Mouse (Mus musculus): ENCODE results near the gene Taar7a. TPM values are rescaled to one million over a fixed set of nuclear protein-coding genes. Genes with fewer than 3 reads are reported as not detected.
A peak's percentile ranks its signal among the peaks of the same experiment; 100 is the strongest.

Gene Taar7a
- not detected for total RNA-seq (2021)
- long read RNA-seq, experiment 1 = 0 reads
- long read RNA-seq, experiment 2 = 0 reads

GRCm38 (mm10) chr10:23993381-23993780 lies at the start of gene Taar7a:
Gene Taar7a (minus strand): TSS chr10:23993481.
- DNase-seq = no peak

- no peak for DNase-seq
Observed at GRCm38 (mm10) chr10:24040120-24040869, 47.0 kb upstream of the Taar7a start.

- DNase-seq = no peak
Observed at GRCm38 (mm10) chr10:24037314-24037713, 44.0 kb upstream of the Taar7a start, which contains the start of gene Taar7e. Gene Taar7e (plus strand): TSS chr10:24037614.

GRCm38 (mm10) chr10:24031347-24031746 lies 38.1 kb upstream of the Taar7a start:
- no peak for DNase-seq

- no peak for DNase-seq
Observed at GRCm38 (mm10) chr10:24026922-24027321, 33.6 kb upstream of the Taar7a start, which contains the start of gene Taar7d. Gene Taar7d (plus strand): TSS chr10:24027222.

- no peak for DNase-seq
Observed at GRCm38 (mm10) chr10:24008143-24008542, 14.9 kb upstream of the Taar7a start.

- DNase-seq = no peak
Observed at GRCm38 (mm10) chr10:24007034-24007433, 13.8 kb upstream of the Taar7a start.

- DNase-seq = no peak
Observed at GRCm38 (mm10) chr10:24006442-24006841, 13.2 kb upstream of the Taar7a start.

GRCm38 (mm10) chr10:23999639-24000038 lies 6.4 kb upstream of the Taar7a start, which contains the start of gene Taar7b:
Gene Taar7b (plus strand): TSS chr10:23999939.
- no peak for DNase-seq

GRCm38 (mm10) chr10:23986419-23986818 lies 6.9 kb downstream of the Taar7a start:
- DNase-seq = no peak

GRCm38 (mm10) chr10:23985546-23985945 lies 7.7 kb downstream of the Taar7a start, which contains the start of gene Taar6:
Gene Taar6 (minus strand): TSS chr10:23985646.
- no peak for DNase-seq

- DNase-seq = peak; percentile 42
Observed at GRCm38 (mm10) chr10:23978901-23979705, 14.2 kb downstream of the Taar7a start.

GRCm38 (mm10) chr10:23977958-23978357 lies 15.3 kb downstream of the Taar7a start:
- DNase-seq = no peak

GRCm38 (mm10) chr10:23971256-23971655 lies 22.0 kb downstream of the Taar7a start:
- DNase-seq = no peak

- no peak for DNase-seq
Observed at GRCm38 (mm10) chr10:23970656-23971165, 22.6 kb downstream of the Taar7a start, which contains the start of gene Taar5. Gene Taar5 (plus strand): TSS chr10:23970706.

- DNase-seq = no peak
Observed at GRCm38 (mm10) chr10:23964921-23965610, 28.2 kb downstream of the Taar7a start.

GRCm38 (mm10) chr10:23963444-23963843 lies 29.8 kb downstream of the Taar7a start:
- DNase-seq = no peak

GRCm38 (mm10) chr10:23960444-23960915 lies 32.8 kb downstream of the Taar7a start, which contains the start of gene Taar4:
Gene Taar4 (plus strand): TSS chr10:23960494.
- DNase-seq = no peak

- DNase-seq = no peak
Observed at GRCm38 (mm10) chr10:23959071-23959470, 34.2 kb downstream of the Taar7a start.

- no peak for DNase-seq
Observed at GRCm38 (mm10) chr10:23951714-23952113, 41.6 kb downstream of the Taar7a start.

GRCm38 (mm10) chr10:23949508-23950005 lies 43.7 kb downstream of the Taar7a start, which contains the start of gene Taar3:
Gene Taar3 (plus strand): TSS chr10:23949558.
- no peak for DNase-seq
